In the genomic region with DNA sequence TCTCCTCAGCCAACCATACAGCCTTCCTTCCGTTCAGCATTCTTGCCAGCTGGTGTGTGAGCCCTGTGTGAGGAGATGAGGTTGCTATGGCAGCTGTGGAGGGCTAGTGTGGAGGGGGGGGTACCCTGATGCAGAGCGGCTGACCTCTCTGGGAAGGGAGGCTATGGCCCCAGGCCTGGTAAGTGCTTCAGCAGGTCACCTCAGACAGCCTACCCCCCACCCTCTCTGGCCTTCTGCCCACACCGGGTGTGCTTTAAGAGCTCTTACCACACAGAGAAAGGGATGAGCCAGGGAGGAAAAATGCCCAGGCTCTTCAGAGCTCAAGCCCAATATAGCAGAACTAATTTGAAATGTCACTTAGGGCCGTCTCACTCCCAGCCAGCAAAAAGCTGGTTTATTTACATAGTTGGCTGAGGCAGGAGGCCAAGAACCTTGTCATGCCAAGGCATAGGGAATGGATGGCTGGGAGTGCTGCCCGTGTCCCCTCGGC, we compare ENCODE assay signal across 10 mouse cellular contexts.
A peak's percentile ranks its signal among the peaks of the same experiment; 100 is the strongest.
DNase-seq lines count a peak whose midpoint lies in the region; ATAC-seq and TF ChIP-seq lines count a peak whose summit lies in the region.
"Had no signal": no experiment of that assay in that cellular context is flagged by ENCODE, and none has a peak within 500 bp of the region (broad histone marks: within the 10 kb centered on the region; RNA-seq: fewer than 3 reads in every experiment).

No protein-coding gene starts in this region.

- ATAC-seq in common myeloid progenitor, adult 5-6 weeks (replicated peaks; ENCODE audit: low read depth, poor library complexity, severe bottlenecking) = peak; percentile 22; the same call in 1 of the 2 replicates
- ATAC-seq in hindbrain, postnatal 0 days = peak; percentile 95
- ATAC-seq in midbrain, postnatal 0 days (ENCODE audit: low FRiP score) = peak; percentile 80

- no peaks in the 10 kb centered on the region for H3K4me1 ChIP-seq in kidney, adult 2 months (ENCODE audit: control insufficient read depth, insufficient read depth, low read length)
- no peaks in the 10 kb centered on the region for H3K4me1 ChIP-seq in hindbrain, postnatal 0 days (ENCODE audit: insufficient read depth, low read length)
- H3K4me1 ChIP-seq in midbrain, postnatal 0 days (ENCODE audit: insufficient read depth, low read length) = no peaks in the 10 kb centered on the region

- H3K36me3 ChIP-seq in kidney, adult 2 months (ENCODE audit: control insufficient read depth, insufficient read depth, low read length) = no peaks in the 10 kb centered on the region
- no peaks in the 10 kb centered on the region for H3K36me3 ChIP-seq in hindbrain, postnatal 0 days (ENCODE audit: insufficient read depth, low read length)
- no peaks in the 10 kb centered on the region for H3K36me3 ChIP-seq in midbrain, postnatal 0 days (ENCODE audit: insufficient read depth, low read length)

- 56% methylated on average over 5 of the region's 6 CpGs for WGBS in kidney, adult 2 months
- WGBS in hindbrain, postnatal 0 days = 45% methylated on average over 6 of the region's 6 CpGs
- 46% methylated on average over 6 of the region's 6 CpGs for WGBS in midbrain, postnatal 0 days

- no peaks in the 10 kb centered on the region for H3K9me3 ChIP-seq in hindbrain, postnatal 0 days (ENCODE audit: low read length)
- H3K9me3 ChIP-seq in midbrain, postnatal 0 days (ENCODE audit: low read length) = no peaks in the 10 kb centered on the region

- H3K27me3 ChIP-seq in kidney, adult 2 months (replicated peaks; ENCODE audit: control insufficient read depth, insufficient read depth, low read length) = no peaks in the 10 kb centered on the region
- no peaks in the 10 kb centered on the region for H3K27me3 ChIP-seq in hindbrain, postnatal 0 days (ENCODE audit: insufficient read depth, low read length)
- H3K27me3 ChIP-seq in midbrain, postnatal 0 days (ENCODE audit: insufficient read depth, low read length) = peaks cover 8% of the 10 kb centered on the region; the same call in 1 of the 2 replicates

- no peak for TF ChIP-seq CTCF in kidney, adult 2 months (conservative IDR thresholded peaks at IDR 0.05; ENCODE audit: insufficient read depth, insufficient read length, low read depth, low read length)
- no peak for TF ChIP-seq CTCF in hindbrain, postnatal 0 days (IDR thresholded peaks at IDR 0.05; ENCODE audit: low read depth)
- no peak for TF ChIP-seq CTCF in midbrain, postnatal 0 days (IDR thresholded peaks at IDR 0.05)

- TF ChIP-seq POLR2A in kidney, adult 2 months (IDR thresholded peaks at IDR 0.05; ENCODE audit: low read depth, low read length) = no peak

- no peak overlapping the region for H3K4me2 ChIP-seq in hindbrain, postnatal 0 days (ENCODE audit: low read depth, low read length)
- no peak overlapping the region for H3K4me2 ChIP-seq in midbrain, postnatal 0 days (ENCODE audit: low read depth, low read length, poor library complexity, severe bottlenecking)

- H3K9ac ChIP-seq in hindbrain, postnatal 0 days (replicated peaks; ENCODE audit: low read length) = no peak overlapping the region
- no peak overlapping the region for H3K9ac ChIP-seq in midbrain, postnatal 0 days (replicated peaks; ENCODE audit: low read length, poor library complexity, severe bottlenecking)

- H3K4me3 ChIP-seq in kidney, adult 2 months (ENCODE audit: insufficient read depth, low read depth, low read length) = no peak overlapping the region
- H3K4me3 ChIP-seq in hindbrain, postnatal 0 days (ENCODE audit: low read length) = no peak overlapping the region
- no peak overlapping the region for H3K4me3 ChIP-seq in midbrain, postnatal 0 days (ENCODE audit: low read depth, low read length)

- peak; percentile 14 for DNase-seq in kidney, adult 2 months
- DNase-seq in kidney, postnatal 14 days = no peak
- peak; percentile 80 for DNase-seq in hindbrain, postnatal 0 days (ENCODE audit: low spot score)
- peak; percentile 82 for DNase-seq in midbrain, postnatal 0 days (ENCODE audit: low spot score)
- DNase-seq in gastrocnemius, adult 18-20 months (ENCODE audit: low spot score) = no peak
- DNase-seq in adrenal gland, postnatal 36 days = no peak
- DNase-seq in spleen, adult 18-20 months = no peak
- DNase-seq: cerebellum, adult 2 months; heart, adult 18-20 months had no signal

- H3K27ac ChIP-seq in kidney, adult 2 months (ENCODE audit: insufficient read depth, low read depth, low read length) = no peak overlapping the region
- H3K27ac ChIP-seq in hindbrain, postnatal 0 days = peak overlapping the region; percentile 26; the same call in 1 of the 2 replicates
- no peak overlapping the region for H3K27ac ChIP-seq in midbrain, postnatal 0 days (ENCODE audit: low read depth, low read length)

Comparison
In these comparisons a context has a peak if more than half of its experiments do, and no peak if none do; other contexts are left out.
1. DNase-seq: peak in kidney, adult 2 months (single experiment), hindbrain, postnatal 0 days (single experiment) and midbrain, postnatal 0 days (single experiment); none in kidney, postnatal 14 days (single experiment), gastrocnemius, adult 18-20 months (single experiment), adrenal gland, postnatal 36 days (0 of 2) and spleen, adult 18-20 months (0 of 2).
2. ATAC-seq: peak in every context shown above with its lines; median percentile 95 in hindbrain, postnatal 0 days; 80 in midbrain, postnatal 0 days; 22 in common myeloid progenitor, adult 5-6 weeks.